ENCODE assay signal across 26 mouse cellular contexts in the genomic region with DNA sequence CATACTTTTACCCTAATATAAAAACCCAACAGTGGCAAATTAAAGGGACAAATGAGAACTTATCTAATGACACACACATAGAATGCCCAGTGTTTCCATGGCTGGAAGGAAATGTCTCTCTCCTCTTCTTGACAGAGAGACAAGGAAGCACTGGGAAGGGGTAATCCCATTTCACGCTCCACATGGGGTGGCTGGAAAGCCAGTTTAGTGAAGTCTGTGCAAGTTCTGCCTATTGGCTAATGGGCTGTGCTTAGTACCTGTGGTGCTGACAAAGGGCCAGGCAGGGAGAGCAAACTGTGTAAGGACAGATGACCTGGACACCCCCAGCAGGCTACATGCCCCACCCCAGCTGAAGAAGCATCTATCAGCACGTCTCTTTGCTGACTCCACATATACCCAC. TPM values are rescaled to one million over a fixed set of nuclear protein-coding genes. Genes with fewer than 3 reads are reported as not detected.
DNase-seq lines count a peak whose midpoint lies in the region; ATAC-seq and TF ChIP-seq lines count a peak whose summit lies in the region.
"Had no signal": no experiment of that assay in that cellular context is flagged by ENCODE, and none has a peak within 500 bp of the region (broad histone marks: within the 10 kb centered on the region; RNA-seq: fewer than 3 reads in every experiment).

No protein-coding gene starts in this region.

- H3K4me2 ChIP-seq in hindbrain, postnatal 0 days (ENCODE audit: low read depth, low read length), result no peak overlapping the region
- no peak overlapping the region for H3K4me2 ChIP-seq in hindbrain, embryonic 11.5 days (replicated peaks; ENCODE audit: low read depth, low read length)
- H3K4me2 ChIP-seq: embryonic facial prominence, embryonic 15.5 days; kidney, embryonic 15.5 days; liver, embryonic 15.5 days had no signal

- no peak for TF ChIP-seq CTCF in hindbrain, postnatal 0 days (IDR thresholded peaks at IDR 0.05; ENCODE audit: low read depth)

- no peak for ATAC-seq in hindbrain, postnatal 0 days
- ATAC-seq in hindbrain, embryonic 11.5 days (ENCODE audit: low FRiP score), result no peak
- ATAC-seq: forebrain, embryonic 16.5 days; Patski had no signal

- DNase-seq in hindbrain, postnatal 0 days (ENCODE audit: low spot score), result peak; percentile 71
- no peak for DNase-seq in hindbrain, embryonic 11.5 days (ENCODE audit: low spot score)
- peak; percentile 43 for DNase-seq in embryo, embryonic 10 days (ENCODE audit: low spot score)
- peak; percentile 4 for DNase-seq in mesoderm, embryonic 11.5 days (ENCODE audit: low read depth, low spot score)
- peak; percentile 10 for DNase-seq in retina, postnatal 1 day
- DNase-seq in natural killer cell, adult 2 months (ENCODE audit: low spot score in 2 of 2), result no peak
- DNase-seq in lung, postnatal 4 days, result no peak
- DNase-seq: adrenal gland, adult 8-10 months; B cell, adult 2 months; cerebellum, adult 8-10 months; gastrocnemius, postnatal 10 days; heart, postnatal 4 days; kidney, adult 11 months; kidney, postnatal 36 days; liver; right cerebral cortex, postnatal 25 days; spleen, adult 18-20 months had no signal

- H3K36me3 ChIP-seq in hindbrain, postnatal 0 days (ENCODE audit: insufficient read depth, low read length), result no peaks in the 10 kb centered on the region
- no peaks in the 10 kb centered on the region for H3K36me3 ChIP-seq in hindbrain, embryonic 11.5 days (ENCODE audit: control insufficient read depth, insufficient read depth, low read length)
- H3K36me3 ChIP-seq: embryonic facial prominence, embryonic 15.5 days; heart, embryonic 10.5 days; kidney, embryonic 15.5 days; liver, embryonic 15.5 days had no signal

- H3K9ac ChIP-seq in hindbrain, postnatal 0 days (replicated peaks; ENCODE audit: low read length), result no peak overlapping the region
- no peak overlapping the region for H3K9ac ChIP-seq in hindbrain, embryonic 11.5 days (ENCODE audit: low read depth, low read length)
- H3K9ac ChIP-seq: embryonic facial prominence, embryonic 15.5 days; kidney, embryonic 15.5 days; liver, embryonic 15.5 days had no signal

- H3K4me3 ChIP-seq in hindbrain, postnatal 0 days (ENCODE audit: low read length), result no peak overlapping the region
- no peak overlapping the region for H3K4me3 ChIP-seq in hindbrain, embryonic 11.5 days (ENCODE audit: low read depth, low read length)
- H3K4me3 ChIP-seq: embryonic facial prominence, embryonic 15.5 days; heart, embryonic 10.5 days; kidney, embryonic 15.5 days; liver, embryonic 15.5 days had no signal

- H3K4me1 ChIP-seq in hindbrain, postnatal 0 days (ENCODE audit: insufficient read depth, low read length), result no peaks in the 10 kb centered on the region
- H3K4me1 ChIP-seq in hindbrain, embryonic 11.5 days (replicated peaks; ENCODE audit: control insufficient read depth, insufficient read depth, low read length), result no peaks in the 10 kb centered on the region
- H3K4me1 ChIP-seq: embryonic facial prominence, embryonic 15.5 days; heart, embryonic 10.5 days; kidney, embryonic 15.5 days; liver, embryonic 15.5 days had no signal

- no peak overlapping the region for H3K27ac ChIP-seq in hindbrain, postnatal 0 days
- no peak overlapping the region for H3K27ac ChIP-seq in hindbrain, embryonic 11.5 days (ENCODE audit: low read depth, low read length)
- H3K27ac ChIP-seq: embryonic facial prominence, embryonic 15.5 days; heart, embryonic 10.5 days; kidney, embryonic 15.5 days; liver, embryonic 15.5 days; macrophage had no signal

- 32% methylated on average over 2 of the region's 2 CpGs for WGBS in hindbrain, postnatal 0 days
- WGBS in hindbrain, embryonic 11.5 days, result 43% methylated on average over 2 of the region's 2 CpGs

- no peaks in the 10 kb centered on the region for H3K27me3 ChIP-seq in hindbrain, postnatal 0 days (ENCODE audit: insufficient read depth, low read length)
- H3K27me3 ChIP-seq in hindbrain, embryonic 11.5 days (ENCODE audit: control insufficient read depth, insufficient read depth, low read length), result no peaks in the 10 kb centered on the region
- H3K27me3 ChIP-seq: embryonic facial prominence, embryonic 15.5 days; kidney, embryonic 15.5 days; liver, embryonic 15.5 days; Patski had no signal

- no peaks in the 10 kb centered on the region for H3K9me3 ChIP-seq in hindbrain, postnatal 0 days (ENCODE audit: low read length)
- H3K9me3 ChIP-seq in hindbrain, embryonic 11.5 days (ENCODE audit: control insufficient read depth, low read length), result no peaks in the 10 kb centered on the region
- H3K9me3 ChIP-seq: embryonic facial prominence, embryonic 15.5 days; heart, embryonic 10.5 days; kidney, embryonic 15.5 days; liver, embryonic 15.5 days had no signal

RNA-seq across cellular contexts. Expression of a gene that starts 40.4 kb away (rescaled TPM):
- 7.3 and 8.9 TPM in 2 replicates for total RNA-seq in hindbrain, postnatal 0 days (2014; rRNA removed)
- polyA plus RNA-seq in hindbrain, postnatal 0 days (2015; fragmentation: Nextera tagmentation; extraction: Ambion mirVana), result 13.9 and 18.0 TPM in 2 replicates
- polyA plus RNA-seq in hindbrain, embryonic 11.5 days (2014; fragmentation: Nextera tagmentation; extraction: Ambion mirVana), result 19.5 and 19.9 TPM in 2 replicates

RNA-seq across cellular contexts. Expression of a gene that starts 55.9 kb away (rescaled TPM):
- total RNA-seq in hindbrain, postnatal 0 days (2014; rRNA removed), result 123 and 142 TPM in 2 replicates
- polyA plus RNA-seq in hindbrain, postnatal 0 days (2015; fragmentation: Nextera tagmentation; extraction: Ambion mirVana), result 11.5 and 13.0 TPM in 2 replicates
- polyA plus RNA-seq in hindbrain, embryonic 11.5 days (2014; fragmentation: Nextera tagmentation; extraction: Ambion mirVana), result 14.0 and 15.9 TPM in 2 replicates
- total RNA-seq: neutrophil, adult 5-6 weeks had no signal
- polyA plus RNA-seq: G1E, macrophage had no signal

Comparison
In these comparisons a context has a peak if more than half of its experiments do, and no peak if none do; other contexts are left out.
1. DNase-seq: peak in hindbrain, postnatal 0 days (single experiment), embryo, embryonic 10 days (single experiment), mesoderm, embryonic 11.5 days (single experiment) and retina, postnatal 1 day (single experiment); none in hindbrain, embryonic 11.5 days (single experiment), natural killer cell, adult 2 months (0 of 2) and lung, postnatal 4 days (0 of 2).